Comparison of ENCODE assay signal across 10 mouse cellular contexts in genomic region chr6:53795078-53795477, GRCm38 (mm10). TPM values are rescaled to one million over a fixed set of nuclear protein-coding genes. Genes with fewer than 3 reads are reported as not detected.
DNase-seq lines count a peak whose midpoint lies in the region; ATAC-seq lines count a peak whose summit lies in the region.
"Had no signal": no experiment of that assay in that cellular context is flagged by ENCODE, and none has a peak within 500 bp of the region (broad histone marks: within the 10 kb centered on the region; RNA-seq: fewer than 3 reads in every experiment).

No protein-coding gene starts in this region.

- no peak overlapping the region for H3K4me3 ChIP-seq in forebrain, embryonic 12.5 days (replicated peaks)
- H3K4me3 ChIP-seq in forebrain, embryonic 10.5 days: no peak overlapping the region
- H3K4me3 ChIP-seq in kidney, embryonic 15.5 days (replicated peaks): no peak overlapping the region
- H3K4me3 ChIP-seq in embryonic facial prominence, embryonic 13.5 days: no peak overlapping the region

- H3K27ac ChIP-seq in forebrain, embryonic 12.5 days: no peak overlapping the region
- no peak overlapping the region for H3K27ac ChIP-seq in forebrain, embryonic 10.5 days
- no peak overlapping the region for H3K27ac ChIP-seq in kidney, embryonic 15.5 days
- H3K27ac ChIP-seq in embryonic facial prominence, embryonic 13.5 days: no peak overlapping the region

- DNase-seq in forebrain, embryonic 10.5 days (ENCODE audit: extremely low spot score, low spot score): no peak
- no peak for DNase-seq in kidney, postnatal 4 days
- peak; percentile 15 for DNase-seq in neural tube, embryonic 10.5 days (ENCODE audit: extremely low spot score, low spot score)
- no peak for DNase-seq in embryo, embryonic 10 days (ENCODE audit: low spot score)
- DNase-seq in testis, postnatal 14 days (ENCODE audit: low spot score): no peak
- DNase-seq: B cell, adult 2 months had no signal

- WGBS in forebrain, embryonic 12.5 days: 51% methylated on average over 11 of the region's 11 CpGs
- 44% methylated on average over 11 of the region's 11 CpGs for WGBS in forebrain, embryonic 10.5 days
- WGBS in kidney, embryonic 15.5 days: 43% methylated on average over 11 of the region's 11 CpGs
- WGBS in embryonic facial prominence, embryonic 13.5 days: 38% methylated on average over 11 of the region's 11 CpGs

- peaks cover 12% of the 10 kb centered on the region for H3K27me3 ChIP-seq in forebrain, embryonic 12.5 days
- peaks cover 28% of the 10 kb centered on the region for H3K27me3 ChIP-seq in forebrain, embryonic 10.5 days (ENCODE audit: poor library complexity, severe bottlenecking)
- H3K27me3 ChIP-seq in kidney, embryonic 15.5 days: peaks cover 7% of the 10 kb centered on the region; the same call in 1 of the 2 replicates
- H3K27me3 ChIP-seq in embryonic facial prominence, embryonic 13.5 days: 0 out of 2 replicates have a peak, but pooled peaks cover 3% of the 10 kb centered on the region
- H3K27me3 ChIP-seq: Patski had no signal

- 0 out of 2 replicates have a peak overlapping the region, but pooled peaks have one; percentile 17 for H3K4me2 ChIP-seq in forebrain, embryonic 12.5 days
- peak overlapping the region; percentile 42; the same call in 1 of the 2 replicates for H3K4me2 ChIP-seq in kidney, embryonic 15.5 days
- peak overlapping the region; percentile 44 for H3K4me2 ChIP-seq in embryonic facial prominence, embryonic 13.5 days

- H3K36me3 ChIP-seq in forebrain, embryonic 12.5 days (replicated peaks): no peaks in the 10 kb centered on the region
- no peaks in the 10 kb centered on the region for H3K36me3 ChIP-seq in forebrain, embryonic 10.5 days (replicated peaks)
- H3K36me3 ChIP-seq in kidney, embryonic 15.5 days: no peaks in the 10 kb centered on the region
- no peaks in the 10 kb centered on the region for H3K36me3 ChIP-seq in embryonic facial prominence, embryonic 13.5 days

- no peaks in the 10 kb centered on the region for H3K9me3 ChIP-seq in forebrain, embryonic 12.5 days
- no peaks in the 10 kb centered on the region for H3K9me3 ChIP-seq in forebrain, embryonic 10.5 days
- no peaks in the 10 kb centered on the region for H3K9me3 ChIP-seq in kidney, embryonic 15.5 days (replicated peaks)
- no peaks in the 10 kb centered on the region for H3K9me3 ChIP-seq in embryonic facial prominence, embryonic 13.5 days

- no peaks in the 10 kb centered on the region; the same call in 1 of the 2 replicates for H3K4me1 ChIP-seq in forebrain, embryonic 12.5 days
- peaks cover 24% of the 10 kb centered on the region for H3K4me1 ChIP-seq in forebrain, embryonic 10.5 days
- H3K4me1 ChIP-seq in kidney, embryonic 15.5 days: peaks cover 17% of the 10 kb centered on the region
- peaks cover 26% of the 10 kb centered on the region for H3K4me1 ChIP-seq in embryonic facial prominence, embryonic 13.5 days

- H3K9ac ChIP-seq in forebrain, embryonic 12.5 days: no peak overlapping the region
- no peak overlapping the region for H3K9ac ChIP-seq in kidney, embryonic 15.5 days
- no peak overlapping the region for H3K9ac ChIP-seq in embryonic facial prominence, embryonic 13.5 days

- no peak for ATAC-seq in forebrain, embryonic 12.5 days (ENCODE audit: low FRiP score)
- no peak for ATAC-seq in kidney, embryonic 15.5 days (replicated peaks; ENCODE audit: low FRiP score)
- no peak for ATAC-seq in embryonic facial prominence, embryonic 13.5 days (ENCODE audit: insufficient number of reproducible peaks, insufficient read depth, low FRiP score, low TSS enrichment, low read depth)

RNA-seq across cellular contexts. Expression of gene Tril, which starts 25.6 kb away (rescaled TPM):
- 19.5 and 23.2 TPM in 2 replicates for polyA plus RNA-seq in forebrain, embryonic 12.5 days (2016; fragmentation: Nextera tagmentation; extraction: Ambion mirVana)
- 36.5 and 41.6 TPM in 2 replicates for polyA plus RNA-seq in forebrain, embryonic 10.5 days (2016; fragmentation: Nextera tagmentation; extraction: Ambion mirVana)
- 88.9 and 93.8 TPM in 2 replicates for polyA plus RNA-seq in kidney, embryonic 15.5 days (2015; fragmentation: Nextera tagmentation; extraction: Ambion mirVana)
- polyA plus RNA-seq in embryonic facial prominence, embryonic 13.5 days (2015; fragmentation: Nextera tagmentation; extraction: Ambion mirVana): 51.0 and 58.7 TPM in 2 replicates
